Mouse (Mus musculus) thymus, postnatal 14 days (tissue): Measurements from ENCODE around the gene Golt1a.

Experiments
- DNase-seq: peaks from one replicate; pipeline ENCODE4 v3.0.0; 2021

Golt1a gene

DNA sequence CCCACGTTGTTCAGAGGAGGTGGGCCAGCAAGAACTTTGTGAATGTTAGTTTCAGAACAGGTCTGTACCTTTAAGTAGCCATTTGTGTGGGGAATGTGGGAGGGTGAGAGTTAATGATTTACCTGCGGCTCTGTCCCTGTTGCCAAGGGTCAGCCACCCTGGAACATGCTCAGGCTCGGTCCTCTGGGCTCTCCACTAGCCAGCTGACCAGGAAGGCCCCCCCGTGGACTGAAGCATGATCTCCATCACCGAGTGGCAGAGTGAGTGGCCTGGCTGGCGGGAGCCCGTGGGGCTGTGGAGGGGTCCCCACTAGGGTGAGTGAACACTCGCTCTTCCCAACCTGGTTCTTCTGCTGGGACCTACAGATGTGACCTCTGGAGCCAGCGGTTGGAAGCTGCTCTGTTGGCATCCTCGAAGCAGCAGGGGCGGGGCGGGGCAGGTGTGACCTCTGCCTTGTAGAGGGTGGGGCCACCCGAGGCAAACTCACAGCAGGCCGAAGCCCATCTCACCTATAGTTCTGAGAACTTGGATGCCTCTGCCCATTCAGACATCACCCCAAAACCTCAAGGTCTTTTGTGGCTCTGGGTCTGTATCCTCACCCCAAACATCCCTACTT, at the start of gene Golt1a:
Gene Golt1a, plus strand, starts transcription at position 149 of the 616 bp plus-strand sequence.
- DNase-seq: peak; percentile 10

GRCm38 (mm10) chr1:133262628-133263027, 47.0 kb upstream of the Golt1a start:
- DNase-seq: no peak

DNA sequence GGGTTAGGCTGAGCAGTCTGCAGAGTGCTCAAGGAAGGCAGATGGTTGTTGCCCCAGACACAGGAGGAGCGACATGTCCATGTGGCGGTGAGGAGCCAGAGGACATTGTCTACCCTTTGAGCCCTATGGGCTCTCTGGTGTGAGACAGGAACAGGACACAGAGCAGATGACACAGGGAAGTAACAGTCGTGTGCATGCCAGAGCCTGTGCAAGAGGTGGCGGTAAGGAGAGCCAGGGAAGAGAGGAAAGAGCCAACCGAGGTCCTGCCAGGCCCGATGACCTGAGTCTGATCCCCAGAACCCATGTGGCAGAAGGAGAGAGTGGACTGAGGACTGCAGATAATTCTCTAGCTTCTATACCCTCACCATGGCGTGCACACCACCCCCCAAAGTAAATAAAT, 46.5 kb upstream of the Golt1a start:
- no peak for DNase-seq

- no peak for DNase-seq
Observed at GRCm38 (mm10) chr1:133264367-133264766, 45.2 kb upstream of the Golt1a start.

DNA sequence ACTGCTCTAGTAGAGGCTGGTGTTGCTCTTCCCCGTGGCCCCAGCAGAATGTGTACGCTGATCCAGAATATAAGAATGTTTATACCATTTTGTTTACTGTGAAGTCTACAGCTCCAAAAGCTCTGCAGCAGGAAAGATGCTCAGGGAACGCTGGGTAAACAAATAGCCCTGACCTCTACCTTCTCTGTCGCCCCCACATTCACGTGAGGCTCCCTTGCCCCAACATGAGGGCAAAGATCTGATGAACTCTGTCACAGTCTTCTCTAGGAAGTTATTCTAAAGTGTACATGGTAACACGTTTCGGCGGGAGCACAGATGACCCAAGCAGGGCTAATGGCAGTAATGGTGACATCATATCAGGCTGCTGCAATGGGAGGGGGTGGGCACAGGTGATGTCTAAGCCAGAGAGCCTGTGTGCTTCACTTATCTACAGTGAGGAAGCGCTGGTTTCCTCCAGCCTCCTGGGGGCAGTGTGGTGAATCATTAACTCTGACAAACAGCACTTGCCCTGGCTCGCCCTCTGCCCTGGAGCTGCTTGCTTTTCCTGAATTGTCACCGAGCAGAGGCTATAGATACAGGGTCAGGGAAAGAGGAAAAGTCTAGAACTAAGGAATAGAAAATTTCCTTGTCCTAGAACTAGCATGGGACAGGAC, 44.4 kb upstream of the Golt1a start:
- no peak for DNase-seq

- no peak for DNase-seq
Observed at GRCm38 (mm10) chr1:133267094-133267493, 42.5 kb upstream of the Golt1a start.

DNA sequence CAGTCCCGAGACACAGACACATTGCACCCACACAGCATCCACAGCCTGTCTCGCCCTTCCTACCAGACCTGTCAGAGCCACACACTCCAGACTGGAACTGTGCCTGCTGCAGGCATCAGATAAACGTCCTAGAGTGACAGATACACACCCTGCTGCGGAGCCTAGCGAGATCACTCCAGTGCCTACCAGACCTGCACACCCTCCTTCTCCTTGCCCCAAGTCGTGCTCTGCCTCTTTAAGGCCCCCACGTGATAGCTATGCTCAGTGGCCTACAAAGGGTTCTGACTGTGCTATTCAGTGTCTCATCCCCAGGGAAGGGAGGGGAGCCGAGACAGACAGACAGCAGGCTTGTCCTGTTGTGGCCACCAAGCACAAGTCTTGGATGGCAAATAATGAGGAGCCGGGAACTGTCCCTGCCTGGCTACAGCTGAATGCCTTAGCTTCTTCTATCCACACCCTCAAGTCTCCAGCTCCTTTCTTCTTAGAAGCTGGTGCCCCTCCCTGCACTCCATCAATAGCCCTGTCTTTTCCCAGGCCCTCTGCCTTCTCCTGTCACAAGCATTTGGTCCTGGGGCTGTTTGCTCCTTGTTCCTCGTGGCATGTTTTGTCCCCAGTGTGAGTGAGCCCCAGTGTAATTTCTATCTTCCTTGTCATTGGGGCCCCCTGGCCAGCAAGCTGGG, 41.6 kb upstream of the Golt1a start:
- DNase-seq: no peak

DNA sequence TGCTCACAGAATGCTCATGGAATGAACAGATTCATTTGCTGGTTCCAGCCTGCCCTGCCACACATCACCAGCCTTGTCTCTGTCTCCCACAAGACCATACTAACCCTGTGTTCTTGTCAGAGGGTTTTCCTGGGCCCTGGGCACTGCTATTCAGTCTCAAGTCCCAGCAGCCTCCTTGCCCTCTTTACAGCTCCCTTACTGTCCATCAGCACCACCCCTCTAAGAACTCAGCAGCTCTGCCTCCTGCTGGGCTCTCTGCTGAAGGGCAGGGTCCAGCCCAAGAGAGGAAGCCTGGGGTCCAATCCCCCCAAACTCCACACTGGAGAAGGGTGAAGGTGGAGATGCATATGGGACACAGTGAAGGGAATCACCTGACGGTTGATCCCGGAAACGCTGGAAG, 41.1 kb upstream of the Golt1a start:
- no peak for DNase-seq

- no peak for DNase-seq
Observed at GRCm38 (mm10) chr1:133270336-133270735, 39.3 kb upstream of the Golt1a start.

DNA sequence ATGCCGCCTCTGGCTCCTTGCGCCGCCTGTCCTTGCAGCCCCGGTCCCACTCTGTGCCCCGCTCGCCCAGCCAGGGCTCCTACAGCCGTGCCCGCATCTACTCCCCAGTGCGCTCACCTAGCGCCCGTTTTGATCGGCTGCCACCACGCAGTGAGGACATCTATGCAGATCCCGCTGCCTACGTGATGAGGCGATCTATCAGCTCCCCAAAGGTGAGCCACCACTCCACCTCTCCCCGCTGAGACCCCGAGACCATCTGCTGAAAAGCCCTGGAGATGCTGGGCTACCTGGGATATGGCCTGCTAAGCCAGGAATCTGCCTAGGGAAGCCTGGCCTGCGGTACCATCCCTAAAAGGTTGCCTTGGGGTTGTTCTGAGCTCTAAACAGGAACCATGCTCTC, 35.4 kb upstream of the Golt1a start:
- no peak for DNase-seq

DNA sequence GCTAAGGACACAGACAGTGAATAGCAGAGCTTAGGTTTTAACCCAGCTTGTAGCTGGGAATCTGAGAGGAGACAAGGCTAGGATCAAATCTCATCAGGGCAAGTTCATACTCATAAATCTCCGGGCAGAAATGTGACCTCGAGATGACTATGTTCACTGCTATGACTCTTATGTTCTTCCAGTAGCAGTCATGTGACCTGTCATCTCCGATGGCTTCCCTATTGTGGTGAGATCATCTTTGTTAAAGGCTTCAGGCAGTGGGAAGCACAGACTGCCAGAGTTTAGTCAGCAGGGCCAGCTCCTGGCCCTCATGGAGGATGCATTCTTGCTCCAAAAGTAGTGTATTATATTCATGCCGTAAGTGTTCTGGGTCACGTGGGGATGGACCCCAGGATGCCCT, 32.6 kb upstream of the Golt1a start:
- no peak for DNase-seq

DNA sequence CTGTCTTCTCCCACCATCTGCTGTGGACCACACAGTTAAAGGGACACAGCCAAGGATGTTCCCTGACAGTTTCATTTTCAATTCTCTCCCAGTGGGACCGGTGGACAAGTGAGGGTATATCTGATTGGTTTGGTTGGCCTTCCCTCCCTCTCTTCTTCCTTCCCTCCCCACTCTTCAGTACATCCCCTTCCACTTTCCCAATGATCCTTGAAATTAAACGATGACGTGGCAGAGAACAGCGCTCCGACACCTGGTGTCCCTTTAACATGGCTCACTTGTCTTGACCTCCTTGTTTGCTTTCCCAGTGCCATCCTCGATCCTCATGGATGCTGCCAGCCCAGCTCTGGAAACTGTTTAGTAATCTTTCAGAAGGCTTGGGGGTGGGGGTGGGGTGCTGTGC, 31.1 kb upstream of the Golt1a start:
- DNase-seq: no peak

- no peak for DNase-seq
Observed at GRCm38 (mm10) chr1:133278946-133279631, 30.5 kb upstream of the Golt1a start.

DNA sequence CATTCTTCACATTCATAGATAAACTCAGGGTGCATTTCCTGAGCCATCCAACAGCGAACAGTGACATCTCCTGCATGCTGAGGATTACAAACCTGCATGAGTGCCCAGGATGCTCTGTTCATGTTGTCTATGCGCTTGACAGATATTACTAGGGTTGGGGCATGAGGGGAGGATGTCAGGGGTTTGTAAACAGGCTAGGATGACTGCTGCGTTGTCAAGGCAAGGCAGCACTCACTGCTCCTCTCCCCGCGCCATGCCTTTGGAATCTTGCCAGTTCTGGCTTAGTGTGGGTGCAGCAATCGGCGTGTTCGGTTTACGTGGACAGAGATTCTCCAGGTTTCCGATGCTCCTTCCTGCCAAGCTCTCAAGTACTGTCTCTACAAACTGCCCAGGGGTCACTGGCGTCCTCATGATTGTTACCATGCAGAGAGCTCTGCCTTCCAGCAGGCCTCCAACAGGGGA, 29.9 kb upstream of the Golt1a start:
- no peak for DNase-seq

DNA sequence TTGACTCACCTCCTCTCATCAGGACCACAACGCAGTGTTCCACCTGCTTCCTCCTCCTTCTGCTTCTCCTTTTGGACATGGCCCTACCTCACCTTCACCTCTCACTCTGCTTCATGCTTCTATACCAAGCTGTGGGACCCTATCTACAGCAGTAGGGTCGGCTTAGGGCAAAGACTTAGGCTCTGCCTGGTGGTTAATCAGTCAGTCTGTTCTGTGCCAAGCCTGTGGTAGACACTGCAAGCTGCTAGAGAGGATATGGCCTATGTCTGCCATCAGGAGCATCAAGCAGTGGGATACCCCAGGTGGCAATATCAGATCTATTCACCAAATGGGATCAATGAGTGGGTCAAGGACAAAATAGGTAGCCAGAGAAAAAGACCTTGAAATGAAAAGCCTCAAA, 29.1 kb upstream of the Golt1a start:
- no peak for DNase-seq

- DNase-seq: no peak
Observed at GRCm38 (mm10) chr1:133285907-133286306, 23.7 kb upstream of the Golt1a start.

GRCm38 (mm10) chr1:133287051-133287450, 22.5 kb upstream of the Golt1a start:
- DNase-seq: no peak

- DNase-seq: no peak
Observed at GRCm38 (mm10) chr1:133287880-133288279, 21.7 kb upstream of the Golt1a start.

- no peak for DNase-seq
Observed at GRCm38 (mm10) chr1:133291888-133292287, 17.7 kb upstream of the Golt1a start.

- no peak for DNase-seq
Observed at GRCm38 (mm10) chr1:133292608-133293007, 17.0 kb upstream of the Golt1a start.

DNA sequence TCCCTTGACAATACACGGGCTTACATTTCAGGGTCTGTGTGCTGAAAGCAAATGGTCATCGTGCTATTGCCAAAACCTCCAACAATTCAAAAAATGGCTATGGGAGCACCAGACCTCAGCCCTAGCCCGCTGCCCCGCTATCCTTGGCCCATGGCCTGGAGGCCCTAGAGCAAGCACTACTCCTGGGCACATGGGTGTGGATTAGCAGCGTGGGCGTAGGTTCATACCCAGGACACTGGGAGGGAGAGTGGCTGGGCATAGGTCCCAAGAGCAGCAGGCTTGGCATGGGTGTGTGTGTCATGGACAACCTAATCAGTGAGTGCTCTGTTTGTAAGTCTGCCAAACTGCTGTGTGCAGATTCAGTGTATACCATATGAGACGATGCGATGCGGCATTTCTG, 13.2 kb upstream of the Golt1a start:
- no peak for DNase-seq

GRCm38 (mm10) chr1:133298816-133299215, 10.8 kb upstream of the Golt1a start:
- DNase-seq: no peak

- DNase-seq: no peak
Observed at GRCm38 (mm10) chr1:133302540-133302939, 7.1 kb upstream of the Golt1a start.

DNA sequence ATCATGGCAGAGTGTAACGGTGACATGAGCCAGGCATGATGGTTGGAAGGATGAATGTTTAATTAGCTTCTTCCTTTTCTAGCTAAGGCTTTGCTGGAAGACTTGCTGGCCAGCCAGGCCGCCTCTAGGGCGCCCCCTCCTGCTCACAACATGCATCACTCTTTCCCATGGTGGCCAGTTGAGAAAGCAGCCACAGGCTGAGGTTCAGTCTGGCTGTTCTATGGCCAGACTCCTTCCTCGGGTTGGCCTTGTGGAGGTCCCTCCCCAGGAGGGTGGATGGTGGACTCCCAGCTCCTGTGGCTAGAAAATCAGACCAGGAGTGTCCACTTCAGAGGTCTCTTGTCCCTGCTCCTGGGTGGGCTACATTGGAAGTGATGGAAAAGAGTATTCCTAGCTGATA, 2.8 kb upstream of the Golt1a start:
- DNase-seq: peak; percentile 76
